Mouse (Mus musculus) gastrocnemius, postnatal 14 days (tissue): Measurements from ENCODE around the gene Tpbgl. TPM values are rescaled to one million over a fixed set of nuclear protein-coding genes. Genes with fewer than 3 reads are reported as not detected.
A peak's percentile ranks its signal among the peaks of the same experiment; 100 is the strongest.

Source experiments
- DNase-seq: peaks from one replicate; pipeline ENCODE4 v3.0.0; 2021; ENCODE audit warnings: mixed read lengths
- intact Hi-C: fragments of 180-260 bp; cut with DNase I; formaldehyde crosslinking; loops from one replicate; pipeline ENCODE4 v1.15.1; 2025; ENCODE audit warnings: low total_unique reads
- total RNA-seq, 2 experiments: library from RNA; stranded (reverse); gene quantifications; 2 replicates each; pipeline ENCODE4 v1.2.3; 2021

Tpbgl gene
- total RNA-seq, 2 experiments from 2014 or later: 38.7 to 43.2 TPM

- DNase-seq: no peak
- intact Hi-C loops: loop anchor here (5.0 kb wide), 1 partner anchor 35 kb away; no protein-coding TSS in a partner anchor
Observed at GRCm38 (mm10) chr7:99592669-99593068, 34.2 kb downstream of the Tpbgl start.

- no peak for DNase-seq
- intact Hi-C loops: loop anchor here (2.0 to 5.0 kb wide), 2 partner anchors 33 to 92 kb away; no protein-coding TSS in a partner anchor
Observed at GRCm38 (mm10) chr7:99590646-99591045, 36.3 kb downstream of the Tpbgl start.

GRCm38 (mm10) chr7:99590064-99590463 lies 36.8 kb downstream of the Tpbgl start:
- intact Hi-C loops: loop anchor here (2.0 to 5.0 kb wide), 2 partner anchors 33 to 91 kb away; no protein-coding TSS in a partner anchor
- peak; percentile 64 for DNase-seq

- intact Hi-C loops: no loop called here
- no peak for DNase-seq
Observed at GRCm38 (mm10) chr7:99585976-99586375, 40.9 kb downstream of the Tpbgl start.

GRCm38 (mm10) chr7:99583625-99584024 lies 43.3 kb downstream of the Tpbgl start:
- no peak for DNase-seq
- intact Hi-C loops: no loop called here

- no peak for DNase-seq
- intact Hi-C loops: no loop called here
Observed at GRCm38 (mm10) chr7:99582867-99583266, 44.0 kb downstream of the Tpbgl start.

GRCm38 (mm10) chr7:99582306-99582705 lies 44.6 kb downstream of the Tpbgl start:
- no peak for DNase-seq
- intact Hi-C loops: no loop called here

- intact Hi-C loops: no loop called here
Observed at GRCm38 (mm10) chr7:99580247-99580646, 46.7 kb downstream of the Tpbgl start.

GRCm38 (mm10) chr7:99579491-99580190 lies 47.3 kb downstream of the Tpbgl start:
- no peak for DNase-seq
- intact Hi-C loops: no loop called here

More at GRCm38 (mm10) chr7:99580247-99580646, 46.7 kb downstream of the Tpbgl start:
- DNase-seq: no peak

GRCm38 (mm10) chr7:99578246-99578645 lies 48.7 kb downstream of the Tpbgl start:
- intact Hi-C loops: no loop called here
- DNase-seq: no peak

Other genes with a start within 250 kb of the Tpbgl start
- gene Gdpd5, start 245.7 kb downstream of the Tpbgl start, total RNA-seq: 1 to 10 TPM; 7.4 to 8.5 TPM
- gene Klhl35, start 161.1 kb downstream of the Tpbgl start, total RNA-seq: under 1 TPM in 1 of 2 experiments, not detected in 1; 0.38 TPM
- 100 to 1,000 TPM; 262 to 278 TPM for gene Rps3, start 143.4 kb downstream of the Tpbgl start, total RNA-seq
- 10 to 100 TPM; 14.3 to 15.2 TPM for gene Arrb1, start 91.6 kb downstream of the Tpbgl start, total RNA-seq
- gene Slco2b1, start 84.2 kb upstream of the Tpbgl start, total RNA-seq: 1 to 10 TPM; 6.4 to 7.5 TPM
- gene Olfr520, start 103.2 kb upstream of the Tpbgl start, total RNA-seq: under 1 TPM in 1 of 2 experiments, not detected in 1; 0.31 TPM
- gene Olfr521, start 136.4 kb upstream of the Tpbgl start, total RNA-seq: not detected
- 1 to 10 TPM; 2.9 to 3.3 TPM for gene Neu3, start 201.3 kb upstream of the Tpbgl start, total RNA-seq
- gene Xrra1, start 232.0 kb upstream of the Tpbgl start, total RNA-seq: 1 to 10 TPM in 1 of 2 experiments, under 1 TPM in 1; 0.47 to 1.4 TPM
- gene Spcs2, start 236.4 kb upstream of the Tpbgl start, total RNA-seq: 10 to 100 TPM; 45.4 to 58.1 TPM